Mouse (Mus musculus) embryonic fibroblast, embryonic 13.5 days (primary cell): ENCODE data around the gene Nppa. TPM values are rescaled to one million over a fixed set of nuclear protein-coding genes. Genes with fewer than 3 reads are reported as not detected.
A peak's percentile ranks its signal among the peaks of the same experiment; 100 is the strongest.

Experiments used
- H3K27ac ChIP-seq: 2 replicates; pipeline ENCODE4 v1.5.1; 2012; ENCODE audit warnings: low read length, control low read depth, inconsistent platforms; ENCODE audit not compliant: insufficient read depth
- H3K4me1 ChIP-seq: 2 replicates; pipeline ENCODE4 v1.6.1; 2011; ENCODE audit warnings: low read length; ENCODE audit not compliant: control insufficient read depth, insufficient read depth
- H3K4me3 ChIP-seq: 2 replicates; pipeline ENCODE4 v1.5.1; 2011; ENCODE audit warnings: mild to moderate bottlenecking, control low read depth, low read length; ENCODE audit not compliant: insufficient read depth
- CTCF ChIP-seq: IDR thresholded peaks from 2 replicates; pipeline ENCODE4 v1.5.1; 2011; ENCODE audit warnings: mild to moderate bottlenecking, control low read depth, low read length, moderate library complexity, borderline replicate concordance; ENCODE audit not compliant: insufficient read depth
- POLR2A ChIP-seq: IDR thresholded peaks from 2 replicates; pipeline ENCODE4 v1.6.1; 2011; ENCODE audit warnings: low read depth, mild to moderate bottlenecking, control low read depth, low read length, moderate library complexity
- polyA plus RNA-seq: library from polyadenylated mRNA; stranded (reverse); fragments of >200 nt; gene quantifications from 2 replicates; pipeline ENCODE4 v1.2.4, GENCODE M21; 2011; ENCODE audit warnings: low read depth; ENCODE audit not compliant: missing spikeins, insufficient read length

The Nppa gene
- polyA plus RNA-seq, 1 experiment, result 1.4 TPM

DNA sequence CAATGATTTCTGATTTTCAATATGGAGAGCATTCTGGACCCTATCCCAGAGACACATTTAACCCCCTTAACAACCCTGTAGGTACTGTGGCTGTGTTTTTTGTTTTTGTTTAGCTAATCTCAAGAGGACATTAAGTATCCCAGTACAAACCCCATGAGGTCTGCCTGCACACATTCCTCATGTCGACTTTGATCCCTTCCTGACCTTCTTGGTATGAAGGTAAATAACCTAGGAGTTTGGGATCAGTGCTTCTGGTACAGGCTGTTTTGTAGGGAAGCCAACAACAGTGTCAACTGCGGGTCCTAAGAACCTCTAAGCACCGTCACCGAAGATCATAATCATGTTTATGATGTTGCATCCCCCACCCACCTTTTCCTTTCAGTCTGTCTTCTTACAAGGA is 22.8 kb upstream of the Nppa start:
- TF ChIP-seq CTCF (no peak), POLR2A (no peak)
- H3K4me1 ChIP-seq, result no peaks in the 10 kb centered on the region
- H3K27ac ChIP-seq, result no peak overlapping the region

DNA sequence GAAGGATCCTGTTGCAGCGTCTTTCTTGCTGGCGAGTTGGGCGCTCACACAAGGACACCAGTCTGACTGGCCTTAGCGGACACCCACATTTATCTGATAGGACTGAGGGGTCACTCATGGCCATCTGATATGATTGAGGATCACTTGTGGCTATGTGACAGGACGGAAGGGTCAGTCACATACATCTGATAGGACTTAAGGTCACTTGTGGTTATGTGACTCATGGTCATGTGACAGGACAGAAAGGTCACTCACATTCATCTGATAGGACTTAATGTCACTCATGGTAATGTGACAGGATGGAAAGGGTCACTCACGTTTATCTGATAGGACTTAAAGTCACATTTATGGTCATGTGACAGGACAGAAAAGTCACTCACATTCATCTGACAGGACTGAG is 22.1 kb upstream of the Nppa start:
- no peak overlapping the region for H3K27ac ChIP-seq
- no peak for TF ChIP-seq POLR2A
- TF ChIP-seq CTCF, result no peak
- no peak overlapping the region for H3K4me3 ChIP-seq
- H3K4me1 ChIP-seq, result no peaks in the 10 kb centered on the region

More for the DNA sequence above, 22.8 kb upstream of the Nppa start:
- H3K4me3 ChIP-seq, result no peak overlapping the region

DNA sequence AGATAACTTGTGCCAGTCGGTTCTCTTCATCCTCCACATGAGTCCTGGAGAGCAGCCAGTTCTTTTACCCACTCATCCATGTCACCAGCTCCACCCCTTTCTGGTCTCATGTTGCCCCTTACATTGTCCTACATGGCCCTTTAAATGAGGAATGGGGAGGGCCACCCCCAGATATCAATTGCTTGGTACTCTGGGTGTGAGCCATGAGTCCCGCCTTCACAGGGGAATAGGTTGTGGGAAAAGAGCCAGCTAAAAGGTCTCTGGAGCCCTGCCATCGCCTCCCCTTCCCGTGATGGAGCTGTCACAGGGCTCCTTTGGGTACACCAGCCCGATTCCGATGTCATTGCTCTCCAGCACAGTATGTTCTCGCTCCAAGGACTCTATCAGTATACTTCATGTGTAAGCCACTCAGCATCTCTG is 21.1 kb upstream of the Nppa start:
- Histone ChIP-seq H3K27ac (no peak overlapping the region), H3K4me3 (no peak overlapping the region), H3K4me1 (no peaks in the 10 kb centered on the region)
- no peak for TF ChIP-seq POLR2A
- TF ChIP-seq CTCF, result no peak

DNA sequence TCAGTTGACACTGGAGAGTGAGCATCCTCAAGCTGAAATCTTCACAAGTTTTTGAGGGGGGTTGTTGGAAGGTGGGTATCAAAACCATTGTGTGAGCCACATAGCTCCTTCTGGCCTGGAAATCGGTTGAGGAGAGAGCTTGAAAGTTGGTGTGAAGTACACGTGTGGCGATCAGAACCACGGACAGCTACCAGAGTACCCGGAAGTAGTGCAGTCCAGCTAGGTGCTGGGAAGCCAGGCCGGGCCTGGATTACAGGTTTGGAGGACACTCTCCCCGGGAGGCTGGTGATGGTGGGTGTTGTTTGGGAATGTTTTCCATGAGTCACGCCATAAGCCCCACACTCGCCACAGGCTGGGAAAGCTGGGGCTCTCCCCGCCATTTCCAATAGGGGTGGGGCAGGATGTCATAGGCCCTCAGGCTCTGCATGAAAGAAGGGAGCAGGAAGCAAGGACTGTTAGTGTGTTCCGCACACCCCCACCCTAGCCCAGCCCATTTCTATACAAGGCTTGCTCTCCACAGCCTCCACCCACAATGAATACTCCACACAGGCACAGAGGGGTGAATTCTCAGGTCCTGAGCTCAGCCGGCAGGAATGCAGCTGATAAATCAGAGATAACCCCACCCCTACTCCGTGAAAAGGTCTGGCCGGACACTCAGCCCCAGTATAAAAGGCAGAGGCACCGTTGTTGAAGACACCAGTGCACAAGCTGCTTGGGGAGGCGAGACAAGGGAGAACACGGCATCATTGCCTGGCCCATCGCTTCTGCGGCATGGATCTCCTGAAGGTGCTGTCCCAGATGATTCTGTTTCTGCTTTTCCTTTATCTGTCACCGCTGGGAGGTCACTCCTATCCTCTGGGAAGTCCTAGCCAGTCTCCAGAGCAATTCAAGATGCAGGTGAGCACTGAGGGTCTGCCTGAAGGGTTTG is 15.1 kb upstream of the Nppa start, which contains the start of gene Nppb:
TSS of gene Nppb (plus strand) at position 584 of the 928 bp plus-strand sequence.
- no peak within 1 kb of the TSS for H3K27ac ChIP-seq
- H3K4me1 ChIP-seq, result no peaks in the 10 kb centered on the region
- TF ChIP-seq POLR2A, result no peak; the same call in 1 of the 2 replicates
- TF ChIP-seq CTCF, result no peak
- 0 out of 2 replicates have a peak within 1 kb of the TSS, but pooled peaks have one; percentile 13 for H3K4me3 ChIP-seq

DNA sequence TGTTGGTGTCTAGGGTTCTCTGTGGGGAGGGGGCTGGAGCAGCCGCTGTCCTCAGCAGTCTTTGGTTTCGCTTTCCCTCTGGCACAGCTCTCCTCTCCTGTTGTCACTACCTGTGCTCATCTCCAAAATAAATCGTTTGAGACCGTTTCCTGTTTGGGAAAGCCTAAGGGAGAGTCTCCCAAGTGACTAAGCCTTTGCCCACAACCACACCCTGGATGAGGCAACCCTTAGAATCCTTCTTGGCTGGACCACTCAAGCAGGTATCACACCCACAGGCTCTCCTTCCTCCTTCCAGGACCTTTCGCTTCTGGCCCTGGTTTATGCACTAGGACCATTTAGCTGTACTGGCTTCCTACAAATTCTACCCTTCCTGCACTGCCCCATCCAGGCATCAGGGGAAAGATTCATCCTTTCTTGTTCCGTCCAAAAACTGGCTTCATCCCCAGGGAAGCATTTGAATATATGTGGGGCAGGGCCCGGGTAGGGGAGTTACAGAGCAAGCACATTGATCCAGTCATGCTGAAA is 6.9 kb upstream of the Nppa start:
- Histone ChIP-seq H3K4me3 (no peak overlapping the region), H3K4me1 (peaks cover 15% of the 10 kb centered on the region)

DNA sequence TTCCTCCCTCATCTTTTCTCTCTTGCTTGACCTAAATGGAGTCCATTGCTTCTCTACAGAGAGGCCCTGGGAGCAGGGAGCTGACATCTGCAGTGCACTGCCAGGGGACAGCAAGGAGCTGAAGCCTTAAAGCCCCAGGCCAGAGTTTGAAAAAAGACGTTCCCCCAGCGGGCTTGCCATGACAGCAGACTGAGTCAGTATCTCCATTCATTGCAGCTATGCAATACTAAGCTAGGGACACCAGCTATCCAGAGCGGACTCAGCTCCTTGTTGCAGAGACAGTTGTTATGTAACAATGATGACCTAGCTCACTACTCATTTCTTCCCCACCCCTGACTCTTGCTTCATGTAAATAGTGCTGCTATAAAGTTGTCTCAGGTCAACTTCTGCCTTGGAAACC is 5.2 kb upstream of the Nppa start:
- H3K27ac ChIP-seq, result no peak overlapping the region
- TF ChIP-seq CTCF, result no peak
- no peak for TF ChIP-seq POLR2A
- H3K4me1 ChIP-seq, result peaks cover 22% of the 10 kb centered on the region
- H3K4me3 ChIP-seq, result no peak overlapping the region

More for the DNA sequence above, 6.9 kb upstream of the Nppa start:
- no peak overlapping the region; the same call in 1 of the 2 replicates for H3K27ac ChIP-seq
- TF ChIP-seq POLR2A (no peak), CTCF (no peak)

DNA sequence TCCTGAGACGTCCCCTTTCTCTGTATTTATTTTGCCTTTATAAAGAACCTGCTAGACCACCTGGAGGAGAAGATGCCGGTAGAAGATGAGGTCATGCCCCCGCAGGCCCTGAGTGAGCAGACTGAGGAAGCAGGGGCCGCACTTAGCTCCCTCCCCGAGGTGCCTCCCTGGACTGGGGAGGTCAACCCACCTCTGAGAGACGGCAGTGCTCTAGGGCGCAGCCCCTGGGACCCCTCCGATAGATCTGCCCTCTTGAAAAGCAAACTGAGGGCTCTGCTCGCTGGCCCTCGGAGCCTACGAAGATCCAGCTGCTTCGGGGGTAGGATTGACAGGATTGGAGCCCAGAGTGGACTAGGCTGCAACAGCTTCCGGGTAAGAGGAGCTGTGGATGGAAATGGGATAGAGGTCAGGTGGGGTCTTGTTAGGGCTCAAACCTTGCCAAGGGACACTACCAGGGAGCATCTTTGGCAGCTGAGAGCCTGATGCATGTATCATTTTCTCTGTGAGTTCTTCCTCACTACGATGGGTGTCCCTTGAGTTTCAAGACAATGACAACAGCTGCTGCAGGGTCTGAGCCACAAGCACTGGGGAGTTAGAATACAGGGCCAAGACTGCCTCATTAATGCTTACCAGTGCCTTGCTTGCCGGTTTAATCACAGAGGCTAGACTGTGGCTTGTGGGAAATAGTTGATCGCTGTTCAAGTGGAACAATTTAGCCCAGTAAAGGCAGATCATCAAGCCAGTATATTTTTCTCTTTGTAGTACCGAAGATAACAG is 679 bp downstream of the Nppa start:
- no peak overlapping the region for H3K4me3 ChIP-seq
- TF ChIP-seq POLR2A, result no peak
- no peak for TF ChIP-seq CTCF
- H3K27ac ChIP-seq, result no peak overlapping the region
- H3K4me1 ChIP-seq, result peaks cover 8% of the 10 kb centered on the region

DNA sequence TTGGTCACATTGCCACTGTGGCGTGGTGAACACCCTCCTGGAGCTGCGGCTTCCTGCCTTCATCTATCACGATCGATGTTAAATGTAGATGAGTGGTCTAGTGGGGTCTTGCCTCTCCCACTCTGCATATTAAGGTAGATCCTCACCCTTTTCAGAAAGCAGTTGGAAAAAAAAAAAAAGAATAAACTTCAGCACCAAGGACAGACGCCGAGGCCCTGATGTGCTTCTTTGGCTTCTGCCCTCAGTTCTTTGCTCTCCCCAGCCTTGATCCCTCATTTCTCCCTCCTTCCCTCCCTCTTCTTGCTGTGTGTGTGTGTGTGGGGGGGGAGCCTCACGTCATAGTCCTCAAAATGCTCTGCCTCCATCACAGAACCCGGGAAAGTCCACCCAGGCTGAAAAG is 1.3 kb downstream of the Nppa start:
- Histone ChIP-seq H3K27ac (no peak overlapping the region), H3K4me1 (peaks cover 8% of the 10 kb centered on the region), H3K4me3 (no peak overlapping the region)
- no peak for TF ChIP-seq POLR2A
- no peak for TF ChIP-seq CTCF

DNA sequence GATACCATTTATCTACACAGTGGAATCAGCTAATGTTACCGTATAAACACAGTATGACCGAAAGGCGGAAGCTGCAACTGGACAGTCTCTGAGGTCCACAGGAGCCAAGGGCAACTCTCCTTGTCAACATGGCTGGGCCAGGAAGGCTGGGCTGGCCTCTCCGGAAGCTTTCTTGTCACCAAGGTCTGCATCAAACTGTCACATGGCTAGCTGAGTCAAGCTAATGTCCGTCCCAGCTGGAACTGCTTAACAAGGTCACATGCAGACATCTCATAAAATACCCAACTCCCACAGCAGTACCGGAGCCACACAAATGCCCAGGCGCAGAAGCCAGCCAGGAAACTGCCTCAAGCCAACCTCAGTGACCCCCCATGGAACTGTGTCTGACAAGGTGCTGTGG is 3.8 kb downstream of the Nppa start:
- H3K4me3 ChIP-seq, result no peak overlapping the region
- TF ChIP-seq POLR2A, result no peak
- TF ChIP-seq CTCF, result no peak
- H3K27ac ChIP-seq, result no peak overlapping the region
- H3K4me1 ChIP-seq, result peaks cover 8% of the 10 kb centered on the region
